8 mouse cellular contexts compared by ENCODE assay signal in genomic region chr2:32363376-32364106, GRCm38 (mm10). TPM values are rescaled to one million over a fixed set of nuclear protein-coding genes. Genes with fewer than 3 reads are reported as not detected.
A peak's percentile ranks its signal among the peaks of the same experiment; 100 is the strongest.
DNase-seq lines count a peak whose midpoint lies in the region; ATAC-seq lines count a peak whose summit lies in the region.

No protein-coding gene starts in this region.

- peak overlapping the region; percentile 83 for H3K9ac ChIP-seq in kidney, embryonic 15.5 days
- peak overlapping the region; percentile 77 for H3K9ac ChIP-seq in heart, embryonic 15.5 days
- H3K9ac ChIP-seq in limb, embryonic 15.5 days, result peak overlapping the region; percentile 75
- peak overlapping the region; percentile 86 for H3K9ac ChIP-seq in midbrain, embryonic 14.5 days (replicated peaks; ENCODE audit: low read length)

- H3K4me1 ChIP-seq in kidney, embryonic 15.5 days, result peaks cover 28% of the 10 kb centered on the region
- H3K4me1 ChIP-seq in brown adipose tissue, adult 24 weeks (ENCODE audit: control insufficient read depth, insufficient read depth, insufficient read length, low read length), result no peaks in the 10 kb centered on the region
- H3K4me1 ChIP-seq in heart, embryonic 15.5 days (replicated peaks), result peaks cover 26% of the 10 kb centered on the region
- H3K4me1 ChIP-seq in limb, embryonic 15.5 days, result peaks cover 27% of the 10 kb centered on the region
- peaks cover 18% of the 10 kb centered on the region for H3K4me1 ChIP-seq in midbrain, embryonic 14.5 days (ENCODE audit: control insufficient read depth, insufficient read depth, low read length)

- 8% methylated on average over 19 of the region's 19 CpGs for WGBS in kidney, embryonic 15.5 days
- WGBS in heart, embryonic 15.5 days, result 7% methylated on average over 19 of the region's 19 CpGs
- WGBS in limb, embryonic 15.5 days, result 7% methylated on average over 19 of the region's 19 CpGs
- 10% methylated on average over 19 of the region's 19 CpGs for WGBS in midbrain, embryonic 14.5 days

- H3K27me3 ChIP-seq in kidney, embryonic 15.5 days, result peaks cover 7% of the 10 kb centered on the region
- H3K27me3 ChIP-seq in heart, embryonic 15.5 days, result 0 out of 2 replicates have a peak, but pooled peaks cover under 1% of the 10 kb centered on the region
- H3K27me3 ChIP-seq in limb, embryonic 15.5 days, result 0 out of 2 replicates have a peak, but pooled peaks cover 6% of the 10 kb centered on the region
- peaks cover 4% of the 10 kb centered on the region; the same call in 1 of the 2 replicates for H3K27me3 ChIP-seq in midbrain, embryonic 14.5 days (ENCODE audit: control insufficient read depth, insufficient read depth, low read length)

- peak overlapping the region; percentile 81 for H3K4me3 ChIP-seq in kidney, embryonic 15.5 days (replicated peaks)
- H3K4me3 ChIP-seq in brown adipose tissue, adult 24 weeks (ENCODE audit: insufficient read depth, low read depth, low read length), result peak overlapping the region; percentile 72
- H3K4me3 ChIP-seq in heart, embryonic 15.5 days, result peak overlapping the region; percentile 74
- H3K4me3 ChIP-seq in limb, embryonic 15.5 days, result peak overlapping the region; percentile 81
- H3K4me3 ChIP-seq in midbrain, embryonic 14.5 days (replicated peaks; ENCODE audit: low read depth, low read length), result peak overlapping the region; percentile 81

- ATAC-seq in kidney, embryonic 15.5 days (replicated peaks; ENCODE audit: low FRiP score), result peak; percentile 54
- no peak for ATAC-seq in heart, embryonic 15.5 days (replicated peaks; ENCODE audit: insufficient number of reproducible peaks, insufficient read depth, low FRiP score, low read depth)
- ATAC-seq in limb, embryonic 15.5 days (ENCODE audit: insufficient number of reproducible peaks, low FRiP score, low TSS enrichment, low read depth), result peak; percentile 41
- ATAC-seq in midbrain, embryonic 14.5 days (ENCODE audit: low FRiP score, low TSS enrichment), result peak; percentile 51; the same call in 1 of the 2 replicates

- peak overlapping the region; percentile 87 for H3K4me2 ChIP-seq in kidney, embryonic 15.5 days
- H3K4me2 ChIP-seq in heart, embryonic 15.5 days, result peak overlapping the region; percentile 94
- H3K4me2 ChIP-seq in limb, embryonic 15.5 days, result peak overlapping the region; percentile 82
- H3K4me2 ChIP-seq in midbrain, embryonic 14.5 days (ENCODE audit: low read length), result peak overlapping the region; percentile 88

- peaks cover 44% of the 10 kb centered on the region for H3K36me3 ChIP-seq in kidney, embryonic 15.5 days
- peaks cover 30% of the 10 kb centered on the region for H3K36me3 ChIP-seq in heart, embryonic 15.5 days
- H3K36me3 ChIP-seq in limb, embryonic 15.5 days, result peaks cover 37% of the 10 kb centered on the region
- peaks cover 29% of the 10 kb centered on the region for H3K36me3 ChIP-seq in midbrain, embryonic 14.5 days (ENCODE audit: control insufficient read depth, insufficient read depth, low read length)

- no peaks in the 10 kb centered on the region for H3K9me3 ChIP-seq in kidney, embryonic 15.5 days (replicated peaks)
- H3K9me3 ChIP-seq in heart, embryonic 15.5 days (replicated peaks), result no peaks in the 10 kb centered on the region
- no peaks in the 10 kb centered on the region for H3K9me3 ChIP-seq in limb, embryonic 15.5 days
- no peaks in the 10 kb centered on the region for H3K9me3 ChIP-seq in midbrain, embryonic 14.5 days (ENCODE audit: control insufficient read depth, low read length)

- DNase-seq in kidney, adult 9 months, result no peak
- DNase-seq in midbrain, embryonic 14.5 days, result peak; percentile 40
- DNase-seq in ovary, adult 18-20 months (ENCODE audit: low spot score), result no peak
- no peak for DNase-seq in adrenal gland, adult 18-20 months (ENCODE audit: low spot score in 2 of 2)

- peak overlapping the region; percentile 95 for H3K27ac ChIP-seq in kidney, embryonic 15.5 days
- peak overlapping the region; percentile 77 for H3K27ac ChIP-seq in brown adipose tissue, adult 24 weeks (replicated peaks; ENCODE audit: low read depth, low read length)
- peak overlapping the region; percentile 90 for H3K27ac ChIP-seq in heart, embryonic 15.5 days
- H3K27ac ChIP-seq in limb, embryonic 15.5 days, result peak overlapping the region; percentile 95
- peak overlapping the region; percentile 86 for H3K27ac ChIP-seq in midbrain, embryonic 14.5 days (replicated peaks; ENCODE audit: low read depth, low read length)

RNA-seq across cellular contexts. Expression of gene Dnm1, which starts 10.4 kb away (rescaled TPM):
- polyA plus RNA-seq in kidney, embryonic 15.5 days (2015; fragmentation: Nextera tagmentation; extraction: Ambion mirVana), result 6.3 and 7.9 TPM in 2 replicates
- 2.6 and 7.4 TPM in 2 replicates for polyA plus RNA-seq in brown adipose tissue, adult 24 weeks (2012; ENCODE audit: insufficient read depth, insufficient read length, missing spikeins)
- polyA plus RNA-seq in heart, embryonic 15.5 days (2015; fragmentation: Nextera tagmentation; extraction: Ambion mirVana), result 1.9 and 5.4 TPM in 2 replicates
- 20.5 and 26.6 TPM in 2 replicates for polyA plus RNA-seq in limb, embryonic 15.5 days (2015; fragmentation: Nextera tagmentation; extraction: Ambion mirVana)
- polyA plus RNA-seq in midbrain, embryonic 14.5 days (2014; fragmentation: Nextera tagmentation; extraction: Ambion mirVana), result 90.6 and 103 TPM in 2 replicates
- 10 to 100 TPM; 18.6 to 25.6 TPM for total RNA-seq in adrenal gland, adult 18-20 months (2021)

RNA-seq across cellular contexts. Expression of gene Ciz1, which starts 11.4 kb away (rescaled TPM):
- polyA plus RNA-seq in kidney, embryonic 15.5 days (2015; fragmentation: Nextera tagmentation; extraction: Ambion mirVana), result 48.7 and 56.6 TPM in 2 replicates
- polyA plus RNA-seq in brown adipose tissue, adult 24 weeks (2012; ENCODE audit: insufficient read depth, insufficient read length, missing spikeins), result 18.7 and 22.4 TPM in 2 replicates
- 30.9 and 46.0 TPM in 2 replicates for polyA plus RNA-seq in heart, embryonic 15.5 days (2015; fragmentation: Nextera tagmentation; extraction: Ambion mirVana)
- 42.7 and 46.2 TPM in 2 replicates for polyA plus RNA-seq in limb, embryonic 15.5 days (2015; fragmentation: Nextera tagmentation; extraction: Ambion mirVana)
- polyA plus RNA-seq in midbrain, embryonic 14.5 days (2014; fragmentation: Nextera tagmentation; extraction: Ambion mirVana), result 46.4 and 54.1 TPM in 2 replicates
- total RNA-seq in adrenal gland, adult 18-20 months (2021), result 10 to 100 TPM; 62.6 to 69.6 TPM

RNA-seq across cellular contexts. Expression of gene 1110008P14Rik, which starts 18.2 kb away (rescaled TPM):
- polyA plus RNA-seq in kidney, embryonic 15.5 days (2015; fragmentation: Nextera tagmentation; extraction: Ambion mirVana), result 47.1 and 52.1 TPM in 2 replicates
- polyA plus RNA-seq in brown adipose tissue, adult 24 weeks (2012; ENCODE audit: insufficient read depth, insufficient read length, missing spikeins), result 296 and 402 TPM in 2 replicates
- 43.9 and 46.0 TPM in 2 replicates for polyA plus RNA-seq in heart, embryonic 15.5 days (2015; fragmentation: Nextera tagmentation; extraction: Ambion mirVana)
- 58.0 and 67.7 TPM in 2 replicates for polyA plus RNA-seq in limb, embryonic 15.5 days (2015; fragmentation: Nextera tagmentation; extraction: Ambion mirVana)
- 107 and 153 TPM in 2 replicates for polyA plus RNA-seq in midbrain, embryonic 14.5 days (2014; fragmentation: Nextera tagmentation; extraction: Ambion mirVana)
- 100 to 1,000 TPM; 158 to 166 TPM for total RNA-seq in adrenal gland, adult 18-20 months (2021)

RNA-seq across cellular contexts. Expression of gene Lcn2, which starts 24.5 kb away (rescaled TPM):
- polyA plus RNA-seq in kidney, embryonic 15.5 days (2015; fragmentation: Nextera tagmentation; extraction: Ambion mirVana), result 6.8 and 9.1 TPM in 2 replicates
- polyA plus RNA-seq in brown adipose tissue, adult 24 weeks (2012; ENCODE audit: insufficient read depth, insufficient read length, missing spikeins), result 2.7 TPM in 1 of 2 replicates, not detected in the other
- polyA plus RNA-seq in heart, embryonic 15.5 days (2015; fragmentation: Nextera tagmentation; extraction: Ambion mirVana), result 2.2 and 2.8 TPM in 2 replicates
- polyA plus RNA-seq in limb, embryonic 15.5 days (2015; fragmentation: Nextera tagmentation; extraction: Ambion mirVana), result 3.2 and 3.9 TPM in 2 replicates
- not detected in 2 replicates for polyA plus RNA-seq in midbrain, embryonic 14.5 days (2014; fragmentation: Nextera tagmentation; extraction: Ambion mirVana)
- 1 to 10 TPM; 1.7 to 2.1 TPM for total RNA-seq in adrenal gland, adult 18-20 months (2021)

RNA-seq across cellular contexts. Expression of gene Ptges2, which starts 32.2 kb away (rescaled TPM):
- 30.5 and 31.2 TPM in 2 replicates for polyA plus RNA-seq in kidney, embryonic 15.5 days (2015; fragmentation: Nextera tagmentation; extraction: Ambion mirVana)
- polyA plus RNA-seq in brown adipose tissue, adult 24 weeks (2012; ENCODE audit: insufficient read depth, insufficient read length, missing spikeins), result 87.7 and 101 TPM in 2 replicates
- 38.2 and 41.8 TPM in 2 replicates for polyA plus RNA-seq in heart, embryonic 15.5 days (2015; fragmentation: Nextera tagmentation; extraction: Ambion mirVana)
- 24.9 and 26.0 TPM in 2 replicates for polyA plus RNA-seq in limb, embryonic 15.5 days (2015; fragmentation: Nextera tagmentation; extraction: Ambion mirVana)
- polyA plus RNA-seq in midbrain, embryonic 14.5 days (2014; fragmentation: Nextera tagmentation; extraction: Ambion mirVana), result 46.2 and 64.4 TPM in 2 replicates
- 10 to 100 TPM; 56.9 to 66.5 TPM for total RNA-seq in adrenal gland, adult 18-20 months (2021)
